ENCODE assay signal across 8 mouse cellular contexts in genomic region chr2:151542323-151543062, GRCm38 (mm10). TPM values are rescaled to one million over a fixed set of nuclear protein-coding genes. Genes with fewer than 3 reads are reported as not detected.
A peak's percentile ranks its signal among the peaks of the same experiment; 100 is the strongest.
DNase-seq lines count a peak whose midpoint lies in the region.

Gene Fkbp1a (plus strand): TSS chr2:151542483.

- peak within 1 kb of the TSS; percentile 95 for H3K4me3 ChIP-seq in megakaryocyte, embryonic 14.5 days (replicated peaks)

- peaks cover 28% of the 10 kb centered on the region for H3K27me3 ChIP-seq in megakaryocyte, embryonic 14.5 days (replicated peaks)

- H3K9me3 ChIP-seq in megakaryocyte, embryonic 14.5 days: no peaks in the 10 kb centered on the region

- peak; percentile 92 for DNase-seq in T-cell, adult 2 months (ENCODE audit: low spot score)
- peak; percentile 99 to 100 for DNase-seq in cerebellum, postnatal 25 days
- DNase-seq in gastrocnemius, adult 8-10 months (ENCODE audit: low spot score in 2 of 2): peak; percentile 94 to 97
- DNase-seq in hindlimb bud, embryonic 11.5 days (ENCODE audit: extremely low spot score, low read depth, low spot score): peak; percentile 73
- peak; percentile 93 to 96 for DNase-seq in left cerebral cortex, adult 8-10 months (ENCODE audit: low spot score in 2 of 2)
- peak; percentile 98 for DNase-seq in right cerebral cortex, postnatal 10 days (ENCODE audit: low spot score in 2 of 2)
- peak; percentile 97 for DNase-seq in urinary bladder, postnatal 25 days (ENCODE audit: low spot score)

- H3K36me3 ChIP-seq in megakaryocyte, embryonic 14.5 days (replicated peaks; ENCODE audit: low read length): peaks cover 32% of the 10 kb centered on the region

- peaks cover 80% of the 10 kb centered on the region for H3K4me1 ChIP-seq in megakaryocyte, embryonic 14.5 days

RNA-seq across cellular contexts. Expression of gene Fkbp1a, which starts in this region (rescaled TPM):
- total RNA-seq in gastrocnemius, adult 8-10 months (2022): 100 to 1,000 TPM; 185 to 209 (median 194) TPM
- total RNA-seq in left cerebral cortex, adult 8-10 months (2022): 100 to 1,000 TPM; 699 to 783 (median 759) TPM
- polyA plus RNA-seq in megakaryocyte, embryonic 14.5 days (2012; ENCODE audit: insufficient read depth, low replicate concordance): 98.4 and 228 TPM in 2 replicates

Comparison
In these comparisons a context has a peak if more than half of its experiments do, and no peak if none do; other contexts are left out.
1. Peak in every context shown above with its lines: DNase-seq and H3K4me3 ChIP-seq.